Comparison of ENCODE assay signal across 7 mouse cellular contexts in genomic region chr8:124947865-124948732, GRCm38 (mm10). TPM values are rescaled to one million over a fixed set of nuclear protein-coding genes. Genes with fewer than 3 reads are reported as not detected.
DNase-seq lines count a peak whose midpoint lies in the region; ATAC-seq and TF ChIP-seq lines count a peak whose summit lies in the region.

No protein-coding gene starts in this region.

- no peaks in the 10 kb centered on the region for H3K27me3 ChIP-seq in MEL (ENCODE audit: control insufficient read depth in 1 of 2, insufficient read depth in 2 of 2, low read length in 2 of 2)
- no peaks in the 10 kb centered on the region for H3K27me3 ChIP-seq in forebrain, embryonic 13.5 days
- no peaks in the 10 kb centered on the region for H3K27me3 ChIP-seq in hindbrain, embryonic 10.5 days (ENCODE audit: insufficient read depth, poor library complexity, severe bottlenecking)

- peak; percentile 46 for ATAC-seq in forebrain, embryonic 13.5 days
- ATAC-seq in megakaryocyte progenitor cell, adult 5-6 weeks (replicated peaks; ENCODE audit: poor library complexity) = peak; percentile 26

- no peak for TF ChIP-seq RAD21 in MEL (IDR thresholded peaks at IDR 0.05; ENCODE audit: low read depth, low read length)

- H3K9ac ChIP-seq in MEL (ENCODE audit: control insufficient read depth, low read depth, low read length, poor library complexity, severe bottlenecking) = peak overlapping the region; percentile 74
- H3K9ac ChIP-seq in forebrain, embryonic 13.5 days = peak overlapping the region; percentile 99

- H3K4me2 ChIP-seq in forebrain, embryonic 13.5 days = peak overlapping the region; percentile 88

- under 1% methylated on average over 58 of the region's 67 CpGs for WGBS in forebrain, embryonic 13.5 days
- under 1% methylated on average over 67 of the region's 67 CpGs for WGBS in hindbrain, embryonic 10.5 days

- peak; percentile 70 for DNase-seq in MEL (ENCODE audit: low read depth, low spot score)
- DNase-seq in c-Kit-positive CD71-positive TER-119-positive erythroid progenitor cells, embryonic 14.5 days (ENCODE audit: low spot score) = peak; percentile 23
- DNase-seq in hindbrain, embryonic 10.5 days (ENCODE audit: low spot score) = peak; percentile 74
- peak; percentile 43 to 51 for DNase-seq in left cerebral cortex, adult 2 months (ENCODE audit: extremely low spot score in 1 of 2, low spot score in 2 of 2)
- DNase-seq in skeletal muscle tissue, adult 2 months (ENCODE audit: low read depth, low spot score) = peak; percentile 30

- no peaks in the 10 kb centered on the region for H3K9me3 ChIP-seq in MEL (replicated peaks; ENCODE audit: insufficient read depth, low read length)
- H3K9me3 ChIP-seq in forebrain, embryonic 13.5 days (replicated peaks) = no peaks in the 10 kb centered on the region
- no peaks in the 10 kb centered on the region for H3K9me3 ChIP-seq in hindbrain, embryonic 10.5 days

- peaks cover 8 to 24% of the 10 kb centered on the region in 2 experiments for H3K4me1 ChIP-seq in MEL (ENCODE audit: control insufficient read depth in 1 of 2, insufficient read depth in 2 of 2, low read length in 2 of 2)
- H3K4me1 ChIP-seq in forebrain, embryonic 13.5 days = peaks cover 55% of the 10 kb centered on the region
- peaks cover 56% of the 10 kb centered on the region for H3K4me1 ChIP-seq in hindbrain, embryonic 10.5 days (replicated peaks)

- TF ChIP-seq EP300 in MEL (IDR thresholded peaks at IDR 0.05; ENCODE audit: low read depth in 1 of 2, low read length in 2 of 2) = no peak

- TF ChIP-seq POLR2A in MEL (IDR thresholded peaks at IDR 0.05; ENCODE audit: control insufficient read depth in 1 of 2, insufficient read depth in 1 of 2, low read depth in 1 of 2, low read length in 2 of 2, poor library complexity in 1 of 2) = no peak; a peak in 1 of 4 replicates

- H3K27ac ChIP-seq in MEL (ENCODE audit: control insufficient read depth, low read depth, low read length) = peak overlapping the region; percentile 4; the same call in 1 of the 2 replicates
- peak overlapping the region; percentile 97 for H3K27ac ChIP-seq in forebrain, embryonic 13.5 days
- H3K27ac ChIP-seq in hindbrain, embryonic 10.5 days = peak overlapping the region; percentile 99
- H3K27ac ChIP-seq in left cerebral cortex, adult 2 months = peak overlapping the region; percentile 86

- H3K36me3 ChIP-seq in MEL (ENCODE audit: control insufficient read depth in 1 of 2, insufficient read depth in 2 of 2, low read length in 2 of 2) = peaks cover 3 to 22% of the 10 kb centered on the region in 2 experiments
- peaks cover 4% of the 10 kb centered on the region; the same call in 1 of the 2 replicates for H3K36me3 ChIP-seq in forebrain, embryonic 13.5 days (ENCODE audit: poor library complexity, severe bottlenecking)
- H3K36me3 ChIP-seq in hindbrain, embryonic 10.5 days = peaks cover 6% of the 10 kb centered on the region

- H3K4me3 ChIP-seq in MEL (ENCODE audit: control insufficient read depth in 1 of 2, insufficient read depth in 1 of 2, low read depth in 2 of 2, low read length in 2 of 2) = peak overlapping the region; percentile 71 to 97
- H3K4me3 ChIP-seq in forebrain, embryonic 13.5 days = peak overlapping the region; percentile 96
- peak overlapping the region; percentile 94 for H3K4me3 ChIP-seq in hindbrain, embryonic 10.5 days
- H3K4me3 ChIP-seq in left cerebral cortex, adult 2 months = peak overlapping the region; percentile 89

- H3K79me2 ChIP-seq in MEL (ENCODE audit: control insufficient read depth, insufficient read depth, low read length, poor library complexity) = peaks cover 45% of the 10 kb centered on the region

- intact Hi-C loops in left cerebral cortex, adult 2 months (cut with DNase I) = loop anchor here (1.0 to 5.0 kb wide), 4 partner anchors 51 to 926 kb away; partner anchors contain the start of genes Exoc8, Sprtn, Taf5l and Tsnax

- TF ChIP-seq CTCF in MEL (IDR thresholded peaks at IDR 0.05 in 2 of 3, conservative IDR thresholded peaks at IDR 0.05 in 1 of 3; ENCODE audit: control insufficient read depth in 1 of 3, insufficient read depth in 1 of 3, low read depth in 2 of 3, low read length in 3 of 3, poor library complexity in 1 of 3, severe bottlenecking in 1 of 3) = no peak
- no peak for TF ChIP-seq CTCF in left cerebral cortex, adult 2 months (IDR thresholded peaks at IDR 0.05)

TF ChIP-seq in MEL, 35 proteins besides CTCF, POLR2A, EP300 and RAD21:
- 0 out of 2 replicates have a peak, but pooled peaks have one; percentile 54 for TF ChIP-seq MXI1 (IDR thresholded peaks at IDR 0.05; ENCODE audit: low read depth, low read length)
- TF ChIP-seq UBTF (IDR thresholded peaks at IDR 0.05; ENCODE audit: borderline replicate concordance, insufficient read depth, low read depth, low read length) = 0 out of 2 replicates have a peak, but pooled peaks have one; percentile 64
- 0 out of 2 replicates have a peak, but pooled peaks have one; percentile 28 for TF ChIP-seq RCOR1 (IDR thresholded peaks at IDR 0.05; ENCODE audit: low read depth, low read length)
- TF ChIP-seq ZNF384 (IDR thresholded peaks at IDR 0.05; ENCODE audit: low read depth, low read length) = no peak
- no peak for TF ChIP-seq MYB (IDR thresholded peaks at IDR 0.05; ENCODE audit: low read depth, low read length)
- no peak for TF ChIP-seq USF2 (IDR thresholded peaks at IDR 0.05; ENCODE audit: borderline replicate concordance in 1 of 2, insufficient read depth in 1 of 2, low read depth in 1 of 2, low read length in 2 of 2)
- peak; percentile 50; the same call in 1 of the 2 replicates for TF ChIP-seq MAX (IDR thresholded peaks at IDR 0.05; ENCODE audit: low read length)
- TF ChIP-seq TAL1 (IDR thresholded peaks at IDR 0.05; ENCODE audit: low read length) = no peak
- TF ChIP-seq SIN3A (IDR thresholded peaks at IDR 0.05; ENCODE audit: low read length) = peak; percentile 45
- TF ChIP-seq GATA1 (IDR thresholded peaks at IDR 0.05; ENCODE audit: low read depth, low read length) = 0 out of 2 replicates have a peak, but pooled peaks have one; percentile 10
- TF ChIP-seq USF1 (IDR thresholded peaks at IDR 0.05; ENCODE audit: low read depth, low read length) = no peak
- 0 out of 2 replicates have a peak, but pooled peaks have one; percentile 50 for TF ChIP-seq CHD1 (IDR thresholded peaks at IDR 0.05; ENCODE audit: low read depth, low read length)
- no peak for TF ChIP-seq MYC (IDR thresholded peaks at IDR 0.05; ENCODE audit: low read depth, low read length)
- TF ChIP-seq ELF1 (IDR thresholded peaks at IDR 0.05; ENCODE audit: low read depth, low read length) = 0 out of 2 replicates have a peak, but pooled peaks have one; percentile 16
- TF ChIP-seq MAFK (IDR thresholded peaks at IDR 0.05; ENCODE audit: borderline replicate concordance, low read depth, low read length) = no peak
- no peak for TF ChIP-seq HCFC1 (IDR thresholded peaks at IDR 0.05; ENCODE audit: low read depth, low read length)
- TF ChIP-seq MAZ (IDR thresholded peaks at IDR 0.05; ENCODE audit: low read depth, low read length) = 0 out of 2 replicates have a peak, but pooled peaks have one; percentile 11

RNA-seq across cellular contexts. Expression of gene Egln1, which starts 1.0 kb away (rescaled TPM):
- total RNA-seq in MEL (2012; rRNA removed) = 42.9 and 47.1 TPM in 2 replicates
- polyA plus RNA-seq in MEL (2012; ENCODE audit: insufficient read depth in 1 of 2, insufficient read length in 2 of 2, low read depth in 1 of 2, low replicate concordance in 2 of 2, missing spikeins in 1 of 2) = 10 to 100 TPM in 1 of 2 experiments, not detected in 1; 55.0 TPM
- polyA plus RNA-seq in forebrain, embryonic 13.5 days (2015; fragmentation: Nextera tagmentation; extraction: Ambion mirVana) = 18.0 and 18.7 TPM in 2 replicates
- 10.1 and 12.2 TPM in 2 replicates for polyA plus RNA-seq in hindbrain, embryonic 10.5 days (2016; fragmentation: Nextera tagmentation; extraction: Ambion mirVana)
- total RNA-seq in left cerebral cortex, adult 2 months (2021) = 10 to 100 TPM; 66.7 to 68.4 TPM
- 30.2 and 32.0 TPM in 2 replicates for total RNA-seq in megakaryocyte progenitor cell, adult 5-6 weeks (2015)
- total RNA-seq in megakaryocyte progenitor cell, adult 5-6 weeks (2017) = 21.9 and 25.0 TPM in 2 replicates

RNA-seq across cellular contexts. Expression of gene Sprtn, which starts 50.4 kb away (rescaled TPM):
- 23.2 and 27.2 TPM in 2 replicates for total RNA-seq in MEL (2012; rRNA removed)
- 10 to 100 TPM in 1 of 2 experiments, not detected in 1; 31.8 TPM for polyA plus RNA-seq in MEL (2012; ENCODE audit: insufficient read depth in 1 of 2, insufficient read length in 2 of 2, low read depth in 1 of 2, low replicate concordance in 2 of 2, missing spikeins in 1 of 2)
- polyA plus RNA-seq in forebrain, embryonic 13.5 days (2015; fragmentation: Nextera tagmentation; extraction: Ambion mirVana) = 9.6 and 9.8 TPM in 2 replicates
- polyA plus RNA-seq in hindbrain, embryonic 10.5 days (2016; fragmentation: Nextera tagmentation; extraction: Ambion mirVana) = 11.0 and 11.7 TPM in 2 replicates
- total RNA-seq in left cerebral cortex, adult 2 months (2021) = 10 to 100 TPM; 13.8 to 15.5 TPM
- 15.7 and 19.1 TPM in 2 replicates for total RNA-seq in megakaryocyte progenitor cell, adult 5-6 weeks (2015)
- total RNA-seq in megakaryocyte progenitor cell, adult 5-6 weeks (2017) = 19.6 and 25.5 TPM in 2 replicates

RNA-seq across cellular contexts. Expression of gene Exoc8, which starts 50.6 kb away (rescaled TPM):
- total RNA-seq in MEL (2012; rRNA removed) = 14.4 and 16.9 TPM in 2 replicates
- 1 to 10 TPM in 1 of 2 experiments, not detected in 1; 9.5 TPM for polyA plus RNA-seq in MEL (2012; ENCODE audit: insufficient read depth in 1 of 2, insufficient read length in 2 of 2, low read depth in 1 of 2, low replicate concordance in 2 of 2, missing spikeins in 1 of 2)
- polyA plus RNA-seq in forebrain, embryonic 13.5 days (2015; fragmentation: Nextera tagmentation; extraction: Ambion mirVana) = 10.3 and 11.1 TPM in 2 replicates
- polyA plus RNA-seq in hindbrain, embryonic 10.5 days (2016; fragmentation: Nextera tagmentation; extraction: Ambion mirVana) = 8.4 and 9.5 TPM in 2 replicates
- total RNA-seq in left cerebral cortex, adult 2 months (2021) = 10 to 100 TPM; 35.1 to 36.5 TPM
- total RNA-seq in megakaryocyte progenitor cell, adult 5-6 weeks (2015) = 7.9 and 8.7 TPM in 2 replicates
- total RNA-seq in megakaryocyte progenitor cell, adult 5-6 weeks (2017) = 12.8 and 17.7 TPM in 2 replicates

Comparison
In these comparisons a context has a peak if more than half of its experiments do, and no peak if none do; other contexts are left out.
1. Peak in every context shown above with its lines: DNase-seq, ATAC-seq, H3K4me3 ChIP-seq and H3K27ac ChIP-seq.
2. DNase-seq: peak in every context shown above with its lines; median percentile 74 in hindbrain, embryonic 10.5 days; 70 in MEL; 47 in left cerebral cortex, adult 2 months; 30 in skeletal muscle tissue, adult 2 months; 23 in c-Kit-positive CD71-positive TER-119-positive erythroid progenitor cells, embryonic 14.5 days.
3. H3K27ac ChIP-seq: peak in every context shown above with its lines; median percentile 99 in hindbrain, embryonic 10.5 days; 97 in forebrain, embryonic 13.5 days; 86 in left cerebral cortex, adult 2 months; 4 in MEL.